Mouse (Mus musculus): Measurements from ENCODE around the gene Syt16. TPM values are rescaled to one million over a fixed set of nuclear protein-coding genes. Genes with fewer than 3 reads are reported as not detected.

Gene Syt16
- polyA plus RNA-seq, 1 experiment from 2014 or later, result 1.1 TPM

- H3K36me3 ChIP-seq (ENCODE audit: insufficient read depth, low read length), result no peaks in the 10 kb centered on the region
- H3K27ac ChIP-seq (ENCODE audit: low read length), result no peak overlapping the region
- WGBS, result 81% methylated on average over 1 of the region's 1 CpGs
- no peak overlapping the region for H3K9ac ChIP-seq (replicated peaks; ENCODE audit: low read length)
- no peak for ATAC-seq (ENCODE audit: low FRiP score, low TSS enrichment)
- no peaks in the 10 kb centered on the region for H3K27me3 ChIP-seq (ENCODE audit: insufficient read depth, low read length)
- no peaks in the 10 kb centered on the region for H3K9me3 ChIP-seq (ENCODE audit: low read length)
- H3K4me1 ChIP-seq (ENCODE audit: insufficient read depth, low read length), result no peaks in the 10 kb centered on the region
- no peak overlapping the region for H3K4me2 ChIP-seq (replicated peaks; ENCODE audit: low read depth, low read length)
- H3K4me3 ChIP-seq (ENCODE audit: low read length), result no peak overlapping the region
These were observed 223.2 kb downstream of the Syt16 start for GRCm38 (mm10) chr12:74220651-74221050.

- Histone ChIP-seq H3K9me3 (ENCODE audit: low read length) (no peaks in the 10 kb centered on the region), H3K27ac (ENCODE audit: low read length) (no peak overlapping the region), H3K36me3 (ENCODE audit: insufficient read depth, low read length) (no peaks in the 10 kb centered on the region), H3K4me2 (replicated peaks; ENCODE audit: low read depth, low read length) (no peak overlapping the region), H3K9ac (replicated peaks; ENCODE audit: low read length) (no peak overlapping the region), H3K4me3 (ENCODE audit: low read length) (no peak overlapping the region), H3K4me1 (ENCODE audit: insufficient read depth, low read length) (no peaks in the 10 kb centered on the region), H3K27me3 (ENCODE audit: insufficient read depth, low read length) (no peaks in the 10 kb centered on the region)
- ATAC-seq (ENCODE audit: low FRiP score, low TSS enrichment), result no peak
- 57% methylated on average over 10 of the region's 10 CpGs for WGBS
These were observed 233.3 kb downstream of the Syt16 start for GRCm38 (mm10) chr12:74230808-74231207.

- H3K4me3 ChIP-seq (ENCODE audit: low read length), result no peak overlapping the region
- WGBS, result 94% methylated on average over 1 of the region's 1 CpGs
- no peak overlapping the region for H3K27ac ChIP-seq (ENCODE audit: low read length)
- H3K27me3 ChIP-seq (ENCODE audit: insufficient read depth, low read length), result no peaks in the 10 kb centered on the region
- ATAC-seq (ENCODE audit: low FRiP score, low TSS enrichment), result no peak
- H3K4me2 ChIP-seq (replicated peaks; ENCODE audit: low read depth, low read length), result no peak overlapping the region
- H3K9ac ChIP-seq (replicated peaks; ENCODE audit: low read length), result no peak overlapping the region
- no peaks in the 10 kb centered on the region for H3K4me1 ChIP-seq (ENCODE audit: insufficient read depth, low read length)
- H3K9me3 ChIP-seq (ENCODE audit: low read length), result no peaks in the 10 kb centered on the region
- H3K36me3 ChIP-seq (ENCODE audit: insufficient read depth, low read length), result no peaks in the 10 kb centered on the region
These were observed 235.4 kb downstream of the Syt16 start for GRCm38 (mm10) chr12:74232845-74233244.

- 93% methylated on average over 8 of the region's 8 CpGs for WGBS
- H3K9me3 ChIP-seq (ENCODE audit: low read length), result no peaks in the 10 kb centered on the region
- no peak for ATAC-seq (ENCODE audit: low FRiP score, low TSS enrichment)
- no peak overlapping the region for H3K9ac ChIP-seq (replicated peaks; ENCODE audit: low read length)
- no peak overlapping the region for H3K27ac ChIP-seq (ENCODE audit: low read length)
- no peaks in the 10 kb centered on the region for H3K36me3 ChIP-seq (ENCODE audit: insufficient read depth, low read length)
- H3K4me1 ChIP-seq (ENCODE audit: insufficient read depth, low read length), result no peaks in the 10 kb centered on the region
- no peak overlapping the region for H3K4me3 ChIP-seq (ENCODE audit: low read length)
- H3K4me2 ChIP-seq (replicated peaks; ENCODE audit: low read depth, low read length), result no peak overlapping the region
- H3K27me3 ChIP-seq (ENCODE audit: insufficient read depth, low read length), result no peaks in the 10 kb centered on the region
These were observed 238.7 kb downstream of the Syt16 start for GRCm38 (mm10) chr12:74236191-74236590.

GRCm38 (mm10) chr12:74238056-74238455 lies 240.6 kb downstream of the Syt16 start:
- Histone ChIP-seq H3K36me3 (ENCODE audit: insufficient read depth, low read length) (no peaks in the 10 kb centered on the region), H3K9ac (replicated peaks; ENCODE audit: low read length) (no peak overlapping the region), H3K4me2 (replicated peaks; ENCODE audit: low read depth, low read length) (no peak overlapping the region), H3K27ac (ENCODE audit: low read length) (no peak overlapping the region), H3K9me3 (ENCODE audit: low read length) (no peaks in the 10 kb centered on the region), H3K4me1 (ENCODE audit: insufficient read depth, low read length) (no peaks in the 10 kb centered on the region), H3K27me3 (ENCODE audit: insufficient read depth, low read length) (no peaks in the 10 kb centered on the region), H3K4me3 (ENCODE audit: low read length) (no peak overlapping the region)
- WGBS, result 68% methylated on average over 7 of the region's 7 CpGs
- no peak for ATAC-seq (ENCODE audit: low FRiP score, low TSS enrichment)

GRCm38 (mm10) chr12:74238806-74239205 lies 241.3 kb downstream of the Syt16 start:
- WGBS, result 75% methylated on average over 2 of the region's 2 CpGs
- ATAC-seq (ENCODE audit: low FRiP score, low TSS enrichment), result no peak
- no peaks in the 10 kb centered on the region for H3K9me3 ChIP-seq (ENCODE audit: low read length)

GRCm38 (mm10) chr12:74264846-74265245 lies 267.4 kb downstream of the Syt16 start:
- no peaks in the 10 kb centered on the region for H3K9me3 ChIP-seq (ENCODE audit: low read length)
- no peak overlapping the region for H3K4me3 ChIP-seq (ENCODE audit: low read length)
- no peak overlapping the region for H3K27ac ChIP-seq (ENCODE audit: low read length)
- 34% methylated on average over 3 of the region's 3 CpGs for WGBS
- no peak overlapping the region for H3K4me2 ChIP-seq (replicated peaks; ENCODE audit: low read depth, low read length)
- H3K4me1 ChIP-seq (ENCODE audit: insufficient read depth, low read length), result no peaks in the 10 kb centered on the region
- H3K36me3 ChIP-seq (ENCODE audit: insufficient read depth, low read length), result no peaks in the 10 kb centered on the region
- H3K9ac ChIP-seq (replicated peaks; ENCODE audit: low read length), result no peak overlapping the region
- no peaks in the 10 kb centered on the region for H3K27me3 ChIP-seq (ENCODE audit: insufficient read depth, low read length)
- ATAC-seq (ENCODE audit: low FRiP score, low TSS enrichment), result no peak

More at GRCm38 (mm10) chr12:74238806-74239205, 241.3 kb downstream of the Syt16 start:
- Histone ChIP-seq H3K36me3 (ENCODE audit: insufficient read depth, low read length) (no peaks in the 10 kb centered on the region), H3K4me2 (replicated peaks; ENCODE audit: low read depth, low read length) (no peak overlapping the region), H3K27ac (ENCODE audit: low read length) (no peak overlapping the region), H3K4me1 (ENCODE audit: insufficient read depth, low read length) (no peaks in the 10 kb centered on the region), H3K27me3 (ENCODE audit: insufficient read depth, low read length) (no peaks in the 10 kb centered on the region), H3K9ac (replicated peaks; ENCODE audit: low read length) (no peak overlapping the region), H3K4me3 (ENCODE audit: low read length) (no peak overlapping the region)

GRCm38 (mm10) chr12:74267049-74267448 lies 269.6 kb downstream of the Syt16 start:
- no peak for ATAC-seq (ENCODE audit: low FRiP score, low TSS enrichment)

GRCm38 (mm10) chr12:74268644-74269285 lies 271.3 kb downstream of the Syt16 start:
- Histone ChIP-seq H3K27ac (ENCODE audit: low read length) (no peak overlapping the region), H3K4me1 (ENCODE audit: insufficient read depth, low read length) (no peaks in the 10 kb centered on the region), H3K36me3 (ENCODE audit: insufficient read depth, low read length) (no peaks in the 10 kb centered on the region), H3K4me2 (replicated peaks; ENCODE audit: low read depth, low read length) (no peak overlapping the region), H3K4me3 (ENCODE audit: low read length) (no peak overlapping the region), H3K27me3 (ENCODE audit: insufficient read depth, low read length) (no peaks in the 10 kb centered on the region), H3K9me3 (ENCODE audit: low read length) (no peaks in the 10 kb centered on the region), H3K9ac (replicated peaks; ENCODE audit: low read length) (no peak overlapping the region)
- 89% methylated on average over 15 of the region's 15 CpGs for WGBS
- ATAC-seq (ENCODE audit: low FRiP score, low TSS enrichment), result no peak

More at GRCm38 (mm10) chr12:74267049-74267448, 269.6 kb downstream of the Syt16 start:
- Histone ChIP-seq H3K4me1 (ENCODE audit: insufficient read depth, low read length) (no peaks in the 10 kb centered on the region), H3K4me2 (replicated peaks; ENCODE audit: low read depth, low read length) (no peak overlapping the region), H3K4me3 (ENCODE audit: low read length) (no peak overlapping the region), H3K9me3 (ENCODE audit: low read length) (no peaks in the 10 kb centered on the region), H3K9ac (replicated peaks; ENCODE audit: low read length) (no peak overlapping the region), H3K36me3 (ENCODE audit: insufficient read depth, low read length) (no peaks in the 10 kb centered on the region), H3K27me3 (ENCODE audit: insufficient read depth, low read length) (no peaks in the 10 kb centered on the region), H3K27ac (ENCODE audit: low read length) (no peak overlapping the region)
- WGBS, result 94% methylated on average over 4 of the region's 4 CpGs

- Histone ChIP-seq H3K4me3 (ENCODE audit: low read length) (no peak overlapping the region), H3K27ac (ENCODE audit: low read length) (no peak overlapping the region), H3K9ac (replicated peaks; ENCODE audit: low read length) (no peak overlapping the region), H3K4me2 (replicated peaks; ENCODE audit: low read depth, low read length) (no peak overlapping the region), H3K36me3 (ENCODE audit: insufficient read depth, low read length) (no peaks in the 10 kb centered on the region), H3K27me3 (ENCODE audit: insufficient read depth, low read length) (no peaks in the 10 kb centered on the region), H3K9me3 (ENCODE audit: low read length) (no peaks in the 10 kb centered on the region), H3K4me1 (ENCODE audit: insufficient read depth, low read length) (no peaks in the 10 kb centered on the region)
- ATAC-seq (ENCODE audit: low FRiP score, low TSS enrichment), result no peak
- 86% methylated on average over 17 of the region's 17 CpGs for WGBS
These were observed 275.1 kb downstream of the Syt16 start for GRCm38 (mm10) chr12:74272545-74272944.

Measured in kidney, embryonic 16.5 days (tissue).